Comparison of ENCODE assay signal across 8 mouse cellular contexts in genomic region chr1:170997756-170998655, GRCm38 (mm10). TPM values are rescaled to one million over a fixed set of nuclear protein-coding genes. Genes with fewer than 3 reads are reported as not detected.
DNase-seq lines count a peak whose midpoint lies in the region; ATAC-seq and TF ChIP-seq lines count a peak whose summit lies in the region.

No protein-coding gene starts in this region.

- peak; percentile 8 to 39 for DNase-seq in urinary bladder, adult 18-20 months (ENCODE audit: low spot score in 2 of 2)
- no peak for DNase-seq in urinary bladder, adult 2 months (ENCODE audit: low spot score)
- DNase-seq in embryo, embryonic 11.5 days (ENCODE audit: low read depth, low spot score), result peak; percentile 13
- peak; percentile 45 to 65 for DNase-seq in kidney, postnatal 4 days
- DNase-seq in liver, postnatal 0 days, result peak; percentile 50
- DNase-seq in c-Kit-positive CD71-positive TER-119-positive erythroid progenitor cells, embryonic 14.5 days (ENCODE audit: low spot score), result no peak

- H3K4me1 ChIP-seq in heart, embryonic 12.5 days (replicated peaks), result no peaks in the 10 kb centered on the region
- H3K4me1 ChIP-seq in liver, postnatal 0 days (ENCODE audit: insufficient read depth), result peaks cover 4% of the 10 kb centered on the region
- no peaks in the 10 kb centered on the region for H3K4me1 ChIP-seq in neural tube, embryonic 15.5 days

- peak; percentile 7; the same call in 1 of the 2 replicates for TF ChIP-seq EP300 in liver, postnatal 0 days (IDR thresholded peaks at IDR 0.05; ENCODE audit: low read depth)

- H3K27me3 ChIP-seq in heart, embryonic 12.5 days (replicated peaks), result peaks cover 11% of the 10 kb centered on the region; the same call in 1 of the 2 replicates
- no peaks in the 10 kb centered on the region for H3K27me3 ChIP-seq in liver, postnatal 0 days (ENCODE audit: insufficient read depth, low read length)
- H3K27me3 ChIP-seq in neural tube, embryonic 15.5 days (replicated peaks), result no peaks in the 10 kb centered on the region; the same call in 1 of the 2 replicates

- peak overlapping the region; percentile 56 for H3K4me2 ChIP-seq in heart, embryonic 12.5 days
- peak overlapping the region; percentile 54 for H3K4me2 ChIP-seq in liver, postnatal 0 days (ENCODE audit: low read depth, low read length)
- peak overlapping the region; percentile 19 for H3K4me2 ChIP-seq in neural tube, embryonic 15.5 days

- no peak overlapping the region for H3K27ac ChIP-seq in heart, embryonic 12.5 days (ENCODE audit: poor library complexity, severe bottlenecking)
- H3K27ac ChIP-seq in liver, postnatal 0 days (ENCODE audit: low read depth), result peak overlapping the region; percentile 78
- H3K27ac ChIP-seq in neural tube, embryonic 15.5 days (replicated peaks), result no peak overlapping the region

- no peaks in the 10 kb centered on the region for H3K9me3 ChIP-seq in heart, embryonic 12.5 days (replicated peaks)
- no peaks in the 10 kb centered on the region for H3K9me3 ChIP-seq in liver, postnatal 0 days (ENCODE audit: low read length)
- no peaks in the 10 kb centered on the region for H3K9me3 ChIP-seq in neural tube, embryonic 15.5 days (replicated peaks)

- ATAC-seq in heart, embryonic 12.5 days (ENCODE audit: insufficient number of reproducible peaks, low FRiP score), result no peak
- peak; percentile 83 for ATAC-seq in liver, postnatal 0 days
- ATAC-seq in neural tube, embryonic 15.5 days (ENCODE audit: low FRiP score), result no peak

- no peak for TF ChIP-seq CTCF in liver, postnatal 0 days (IDR thresholded peaks at IDR 0.05; ENCODE audit: low read depth)

- peak overlapping the region; percentile 19 for H3K4me3 ChIP-seq in heart, embryonic 12.5 days
- H3K4me3 ChIP-seq in liver, postnatal 0 days (ENCODE audit: low read depth, low read length), result peak overlapping the region; percentile 19
- no peak overlapping the region for H3K4me3 ChIP-seq in neural tube, embryonic 15.5 days (replicated peaks)

- WGBS in heart, embryonic 12.5 days, result 53% methylated on average over 21 of the region's 21 CpGs
- WGBS in liver, postnatal 0 days (ENCODE audit: insufficient replicate concordance), result 26% methylated on average over 21 of the region's 21 CpGs
- WGBS in neural tube, embryonic 15.5 days, result 67% methylated on average over 21 of the region's 21 CpGs

- peak overlapping the region; percentile 3; the same call in 1 of the 2 replicates for H3K9ac ChIP-seq in heart, embryonic 12.5 days
- peak overlapping the region; percentile 30 for H3K9ac ChIP-seq in liver, postnatal 0 days (replicated peaks)
- no peak overlapping the region for H3K9ac ChIP-seq in neural tube, embryonic 15.5 days (replicated peaks)

- H3K36me3 ChIP-seq in heart, embryonic 12.5 days, result no peaks in the 10 kb centered on the region
- H3K36me3 ChIP-seq in liver, postnatal 0 days (replicated peaks; ENCODE audit: insufficient read depth, low read length), result no peaks in the 10 kb centered on the region
- no peaks in the 10 kb centered on the region for H3K36me3 ChIP-seq in neural tube, embryonic 15.5 days

RNA-seq across cellular contexts. Expression of gene Fcgr4, which starts 20.7 kb away (rescaled TPM):
- 2.7 and 5.9 TPM in 2 replicates for polyA plus RNA-seq in urinary bladder, adult 2 months (2012; rRNA removed)
- 0.14 and 0.24 TPM in 2 replicates for polyA plus RNA-seq in heart, embryonic 12.5 days (2016; fragmentation: Nextera tagmentation; extraction: Ambion mirVana)
- 9.4 and 9.7 TPM in 2 replicates for polyA plus RNA-seq in liver, postnatal 0 days (2015; fragmentation: Nextera tagmentation; extraction: Ambion mirVana)
- 0.40 and 0.95 TPM in 2 replicates for polyA plus RNA-seq in neural tube, embryonic 15.5 days (2015; fragmentation: Nextera tagmentation; extraction: Ambion mirVana)

RNA-seq across cellular contexts. Expression of gene Fcgr2b, which starts 21.7 kb away (rescaled TPM):
- polyA plus RNA-seq in urinary bladder, adult 2 months (2012; rRNA removed), result 28.5 and 36.1 TPM in 2 replicates
- 0.19 TPM in 1 of 2 replicates, not detected in the other for polyA plus RNA-seq in heart, embryonic 12.5 days (2016; fragmentation: Nextera tagmentation; extraction: Ambion mirVana)
- 18.0 and 18.7 TPM in 2 replicates for polyA plus RNA-seq in liver, postnatal 0 days (2015; fragmentation: Nextera tagmentation; extraction: Ambion mirVana)
- 1.1 and 3.2 TPM in 2 replicates for polyA plus RNA-seq in neural tube, embryonic 15.5 days (2015; fragmentation: Nextera tagmentation; extraction: Ambion mirVana)

Comparison
In these comparisons a context has a peak if more than half of its experiments do, and no peak if none do; other contexts are left out.
1. DNase-seq: peak in urinary bladder, adult 18-20 months (2 of 2), embryo, embryonic 11.5 days (single experiment), kidney, postnatal 4 days (2 of 2) and liver, postnatal 0 days (single experiment); none in urinary bladder, adult 2 months (single experiment) and c-Kit-positive CD71-positive TER-119-positive erythroid progenitor cells, embryonic 14.5 days (single experiment).
2. Peak in every context shown above with its lines, with median percentiles within 50 percentile points of each other: H3K4me2 ChIP-seq.